Mouse (Mus musculus) hematopoietic stem cell, adult 5-6 weeks (primary cell): Measurements from ENCODE around the gene 4930442H23Rik. TPM values are rescaled to one million over a fixed set of nuclear protein-coding genes. Genes with fewer than 3 reads are reported as not detected.

Source experiments
- ATAC-seq, 2 experiments: fragments of 125-278 bp in 1 of 2; replicated peaks in 1 of 2; 2 replicates each; pipeline ENCODE4 v1.8.0; 2016 to 2017; ENCODE audit warnings: inconsistent platforms in 2 of 2, mild to moderate bottlenecking in 2 of 2, moderate number of reproducible peaks in 2 of 2, low read depth in 1 of 2, moderate TSS enrichment in 1 of 2; ENCODE audit not compliant: low FRiP score in 2 of 2, poor library complexity in 2 of 2, severe bottlenecking in 2 of 2, insufficient read depth in 1 of 2, low TSS enrichment in 1 of 2
- total RNA-seq: library from RNA; stranded (forward); fragments of 172-1452, 232-1000 nt; gene quantifications from 2 replicates; pipeline ENCODE4 v1.2.3, GENCODE M21; 2017

Gene 4930442H23Rik
- total RNA-seq, 1 experiment from 2014 or later: not detected

DNA sequence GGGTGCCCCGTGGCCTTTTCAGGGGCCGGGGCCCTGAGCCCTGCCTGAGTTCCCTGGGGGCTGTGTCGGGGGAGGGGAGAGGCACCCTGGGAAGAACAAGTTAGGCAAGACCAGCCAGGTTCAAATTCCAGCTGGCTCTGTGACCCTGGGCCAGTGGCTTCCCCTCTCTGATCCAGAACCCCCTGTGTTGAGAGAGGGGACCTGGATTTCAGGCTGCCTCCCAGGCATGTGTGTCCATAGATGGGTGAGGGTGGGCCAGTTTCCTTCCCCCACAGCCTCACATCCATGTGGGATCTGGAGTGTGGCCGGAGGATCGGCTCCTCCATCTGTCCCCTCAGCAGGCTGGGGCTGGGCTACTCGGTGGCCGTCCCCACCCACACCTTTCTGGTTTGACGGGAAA, 43.6 kb downstream of the 4930442H23Rik start:
- ATAC-seq: no peak

GRCm38 (mm10) chr10:81139529-81139846, 44.2 kb downstream of the 4930442H23Rik start:
- ATAC-seq: no peak

GRCm38 (mm10) chr10:81138821-81139528, 44.7 kb downstream of the 4930442H23Rik start:
- no peak for ATAC-seq

- peak; percentile 2 to 20; a peak in 2 of 4 replicates for ATAC-seq
Observed at GRCm38 (mm10) chr10:81138131-81138782, 45.4 kb downstream of the 4930442H23Rik start.

DNA sequence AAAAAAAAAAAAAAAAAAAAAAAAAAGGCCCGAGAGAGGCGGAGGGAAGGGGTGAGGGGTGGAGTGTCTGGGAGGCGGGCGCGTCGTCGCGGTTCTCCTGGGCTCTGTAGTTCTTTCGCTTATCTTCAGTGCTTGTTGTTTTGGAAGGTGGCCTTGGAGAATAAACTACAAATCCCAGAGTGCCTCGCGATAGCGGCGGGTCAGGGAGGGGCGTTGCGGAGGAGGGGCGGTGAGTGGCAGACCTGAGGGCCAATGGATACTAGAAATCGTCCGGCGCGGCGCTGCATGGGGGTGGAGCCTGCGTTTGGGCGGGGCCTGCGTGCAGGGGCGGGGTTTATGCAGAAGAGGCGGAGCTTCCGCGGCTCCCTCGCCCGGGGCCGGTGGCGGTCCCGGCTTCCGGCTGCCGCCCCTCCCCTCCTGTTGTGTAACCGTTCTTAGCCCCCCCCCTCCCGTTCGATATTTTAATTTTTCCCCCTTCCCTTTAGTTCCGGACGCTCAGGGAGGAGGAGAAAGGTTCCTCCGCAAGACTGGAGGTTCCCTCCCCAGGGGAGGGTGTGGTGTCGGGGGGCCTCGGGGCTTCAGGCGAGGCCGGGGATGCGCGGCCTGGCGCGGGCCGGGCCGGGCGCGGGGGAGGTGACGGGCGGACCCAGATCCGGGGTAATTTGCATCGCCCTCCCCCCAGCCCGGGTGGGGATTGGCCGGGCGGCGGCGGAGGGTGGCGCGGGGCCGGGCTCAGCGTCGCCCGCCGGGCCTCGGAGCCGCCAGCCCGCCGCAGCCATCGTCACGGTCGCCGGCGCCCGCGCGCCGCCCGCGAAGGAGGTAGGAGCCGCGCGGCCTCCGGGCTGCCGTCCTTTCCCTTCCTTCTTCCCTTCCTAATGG, 46.2 kb downstream of the 4930442H23Rik start:
- peak; percentile 76 to 86 for ATAC-seq

GRCm38 (mm10) chr10:81136706-81137231, 46.9 kb downstream of the 4930442H23Rik start:
- no peak for ATAC-seq

DNA sequence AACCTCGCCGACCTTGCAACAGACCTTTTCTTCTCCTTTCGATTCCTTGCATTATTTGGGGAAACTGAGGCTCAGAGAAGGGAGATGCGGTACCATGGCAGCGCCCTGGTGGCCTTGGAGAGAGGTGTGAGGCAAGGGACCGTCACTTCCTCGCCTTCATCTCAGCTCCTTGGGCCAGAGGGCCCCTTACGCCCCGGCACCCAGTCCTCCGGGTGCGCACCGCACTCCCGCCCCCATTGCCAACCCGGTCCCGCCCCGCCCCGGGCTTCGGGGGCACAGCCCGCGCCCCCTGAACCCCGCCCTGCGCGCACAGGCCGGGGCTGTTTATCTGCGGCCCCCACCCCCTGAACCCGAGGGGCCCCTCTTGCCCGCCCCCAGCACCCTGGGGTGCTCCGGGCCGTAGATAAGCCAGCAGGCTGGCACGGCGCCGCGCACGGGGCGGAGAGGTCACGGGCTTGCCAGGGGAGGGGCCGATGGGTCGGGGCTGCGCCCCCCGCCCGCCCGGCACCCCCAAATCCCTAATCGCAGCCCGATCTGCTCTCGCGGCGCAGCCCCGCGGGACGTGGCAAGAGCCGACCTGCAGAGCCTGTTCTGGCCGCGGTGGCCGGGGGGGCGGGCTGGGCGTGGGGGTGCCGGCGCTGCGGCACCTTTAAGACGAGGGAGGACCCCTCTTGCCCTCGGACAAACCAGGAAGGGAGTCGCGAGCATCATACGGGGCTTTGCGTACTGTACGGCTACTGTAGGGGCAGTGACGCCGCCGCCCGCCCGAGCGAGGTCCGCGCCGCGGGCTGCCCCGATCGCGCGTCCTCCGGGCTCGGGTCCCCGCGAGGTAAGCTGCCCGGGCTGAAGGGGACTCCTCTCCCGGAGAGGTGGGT, 47.6 kb downstream of the 4930442H23Rik start:
- ATAC-seq: no peak

DNA sequence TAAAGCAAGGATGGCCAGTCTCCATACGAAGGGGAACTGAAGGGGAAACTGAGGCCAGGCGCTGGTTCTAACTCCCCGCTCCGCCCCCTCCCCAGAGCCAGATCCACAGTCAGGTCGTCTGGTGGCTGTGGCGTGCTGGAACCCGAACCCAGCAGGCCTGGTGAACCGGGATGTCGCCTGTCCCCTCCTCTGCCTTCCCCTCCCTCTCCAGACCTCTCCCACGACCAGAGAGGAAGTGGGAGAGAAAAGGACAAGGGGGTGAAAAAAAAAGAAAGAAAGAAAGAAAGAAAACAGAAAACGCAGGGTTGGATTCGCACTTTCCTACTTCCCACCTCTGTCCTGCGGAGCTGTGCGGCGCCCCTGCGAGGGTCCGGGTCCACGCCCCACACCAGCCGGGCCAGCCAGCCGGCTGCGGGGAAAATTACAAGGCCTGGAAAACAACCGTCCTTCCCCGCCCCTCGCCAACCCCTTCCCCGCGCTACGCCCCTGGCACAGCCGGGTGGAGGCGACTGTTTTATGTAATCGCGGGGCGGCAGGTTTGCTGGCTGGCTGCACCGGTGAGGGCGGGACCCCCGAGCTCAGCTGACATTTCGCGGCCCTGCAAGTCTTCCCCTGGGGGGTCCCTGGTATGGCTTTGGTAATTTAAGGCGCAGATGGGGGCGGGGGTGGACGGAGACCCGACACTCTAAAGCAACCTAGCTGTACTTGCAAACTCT, 48.5 kb downstream of the 4930442H23Rik start, which contains the start of gene Zbtb7a:
TSS of gene Zbtb7a (plus strand) at position 255 of the 716 bp plus-strand sequence.
- no peak for ATAC-seq

DNA sequence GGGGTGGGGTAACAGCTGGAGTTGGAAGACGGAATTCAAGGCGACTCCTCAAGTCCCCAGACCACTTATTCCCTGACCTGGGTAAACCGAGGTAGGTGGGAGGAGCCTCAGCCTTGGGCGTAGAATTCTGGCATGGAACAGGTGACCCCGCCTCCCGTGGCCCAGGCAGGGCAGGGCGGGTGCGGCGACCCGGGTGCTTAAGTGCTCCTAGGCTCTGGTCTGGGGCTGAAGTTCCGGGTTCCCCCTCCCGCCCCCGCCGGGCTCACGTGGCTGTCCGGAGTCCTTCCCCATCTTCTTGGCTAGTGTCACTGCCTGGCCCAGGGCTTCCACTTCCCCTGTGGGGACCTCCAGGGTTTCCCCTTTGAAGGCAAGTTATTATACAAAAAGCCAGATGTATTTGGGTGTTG, 49.5 kb downstream of the 4930442H23Rik start:
- peak; percentile 50 to 61 for ATAC-seq

Other genes starting within 250 kb of the 4930442H23Rik start
- 0.50 and 0.75 TPM in 2 replicates for gene Gng7, start 168.9 kb downstream of the 4930442H23Rik start, total RNA-seq
- not detected in 2 replicates for gene Diras1, start 158.2 kb downstream of the 4930442H23Rik start, total RNA-seq
- 6.9 and 7.2 TPM in 2 replicates for gene Slc39a3, start 146.4 kb downstream of the 4930442H23Rik start, total RNA-seq
- 34.3 and 39.1 TPM in 2 replicates for gene Sgta, start 123.7 kb downstream of the 4930442H23Rik start, total RNA-seq
- gene Thop1, start 113.8 kb downstream of the 4930442H23Rik start, total RNA-seq: 22.6 and 24.8 TPM in 2 replicates
- 1.4 TPM in 1 of 2 replicates, not detected in the other for gene Creb3l3, start 85.0 kb downstream of the 4930442H23Rik start, total RNA-seq
- 29.8 and 55.8 TPM in 2 replicates for gene Map2k2, start 77.9 kb downstream of the 4930442H23Rik start, total RNA-seq
- 7.4 and 13.0 TPM in 2 replicates for gene Zbtb7a, start 48.6 kb downstream of the 4930442H23Rik start, total RNA-seq
- 7.3 and 8.7 TPM in 2 replicates for gene Pias4, start 15.9 kb downstream of the 4930442H23Rik start, total RNA-seq
- 1,714 and 1,773 TPM in 2 replicates for gene Eef2, start 7.2 kb downstream of the 4930442H23Rik start, total RNA-seq
- gene Dapk3, start 844 bp downstream of the 4930442H23Rik start, total RNA-seq: 29.9 and 30.6 TPM in 2 replicates
- gene Nmrk2, start 18.2 kb upstream of the 4930442H23Rik start, total RNA-seq: not detected in 2 replicates
- not detected in 2 replicates for gene Atcay, start 47.0 kb upstream of the 4930442H23Rik start, total RNA-seq
- 0.65 and 6.8 TPM in 2 replicates for gene Zfr2, start 49.3 kb upstream of the 4930442H23Rik start, total RNA-seq
- 27.9 and 30.8 TPM in 2 replicates for gene Matk, start 69.1 kb upstream of the 4930442H23Rik start, total RNA-seq
- 125 and 132 TPM in 2 replicates for gene Mrpl54, start 83.1 kb upstream of the 4930442H23Rik start, total RNA-seq
- 10.5 and 21.6 TPM in 2 replicates for gene Apba3, start 83.1 kb upstream of the 4930442H23Rik start, total RNA-seq
- 4.6 and 10.4 TPM in 2 replicates for gene Tjp3, start 107.7 kb upstream of the 4930442H23Rik start, total RNA-seq
- 48.8 and 67.1 TPM in 2 replicates for gene Pip5k1c, start 109.1 kb upstream of the 4930442H23Rik start, total RNA-seq
- gene Cactin, start 137.3 kb upstream of the 4930442H23Rik start, total RNA-seq: 25.7 and 33.1 TPM in 2 replicates
- 3.0 and 4.6 TPM in 2 replicates for gene Tbxa2r, start 144.9 kb upstream of the 4930442H23Rik start, total RNA-seq
- 0.10 and 0.56 TPM in 2 replicates for gene Gipc3, start 159.4 kb upstream of the 4930442H23Rik start, total RNA-seq
- 25.6 and 37.4 TPM in 2 replicates for gene Hmg20b, start 166.6 kb upstream of the 4930442H23Rik start, total RNA-seq
- 10.4 and 16.9 TPM in 2 replicates for gene Mfsd12, start 173.6 kb upstream of the 4930442H23Rik start, total RNA-seq
- gene 4930404N11Rik, start 182.0 kb upstream of the 4930442H23Rik start, total RNA-seq: 1.1 and 3.3 TPM in 2 replicates
- gene Fzr1, start 194.7 kb upstream of the 4930442H23Rik start, total RNA-seq: 11.6 and 17.2 TPM in 2 replicates
- 13.2 and 15.3 TPM in 2 replicates for gene Dohh, start 200.6 kb upstream of the 4930442H23Rik start, total RNA-seq
- 6.9 TPM in 1 of 2 replicates, not detected in the other for gene Gm48551, start 200.6 kb upstream of the 4930442H23Rik start, total RNA-seq
- not detected in 2 replicates for gene Gm48552, start 205.2 kb upstream of the 4930442H23Rik start, total RNA-seq
- 17.4 and 20.4 TPM in 2 replicates for gene Smim24, start 209.2 kb upstream of the 4930442H23Rik start, total RNA-seq